Mouse (Mus musculus) natural killer cell, adult 2 months (primary cell): ENCODE results near the gene Serpinb9b.

ENCODE experiments used
- DNase-seq, 2 experiments: peaks; one replicate each; pipeline ENCODE4 v3.0.0; 2022; ENCODE audit warnings: low spot score in 2 of 2

The Serpinb9b gene

DNA sequence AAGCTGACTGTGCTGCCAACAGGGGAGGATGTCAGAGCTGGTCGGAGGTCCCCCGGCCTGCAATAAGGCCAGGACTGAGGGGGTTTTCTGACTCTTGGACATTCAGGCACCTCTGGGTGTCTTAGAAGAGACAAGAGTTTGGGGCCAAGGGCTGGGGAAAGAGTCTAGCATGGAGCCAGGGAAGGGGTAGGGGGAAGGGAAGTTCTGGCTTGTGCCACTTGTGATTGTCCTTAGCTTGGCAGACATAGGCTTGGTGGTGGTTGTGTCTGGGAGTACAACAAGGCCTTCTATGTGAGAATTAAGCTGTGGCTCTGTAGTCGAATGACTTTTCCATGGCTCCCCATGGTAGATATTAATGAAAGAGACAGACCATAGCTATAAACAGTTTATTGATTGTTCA lies 16.3 kb downstream of the Serpinb9b start:
- DNase-seq = no peak

DNA sequence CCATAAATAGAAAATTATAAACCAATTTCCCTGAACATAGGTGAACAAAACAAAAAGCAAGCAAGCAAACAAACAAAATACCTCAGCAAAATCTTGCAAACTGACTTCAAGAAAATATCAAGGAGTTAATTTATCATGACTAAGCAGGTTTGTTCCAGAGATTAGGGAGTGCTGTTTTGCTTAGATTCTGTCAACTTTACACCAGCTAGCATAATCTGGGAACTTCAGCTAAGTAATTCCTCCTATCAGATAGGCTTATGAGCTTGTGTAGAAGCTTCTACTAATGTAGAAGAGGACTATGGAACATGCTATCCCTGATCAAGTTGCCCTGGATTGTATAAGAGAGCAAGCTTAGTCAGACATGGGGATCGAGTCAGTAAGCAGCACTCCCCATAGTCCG lies 20.0 kb downstream of the Serpinb9b start:
- no peak for DNase-seq

DNA sequence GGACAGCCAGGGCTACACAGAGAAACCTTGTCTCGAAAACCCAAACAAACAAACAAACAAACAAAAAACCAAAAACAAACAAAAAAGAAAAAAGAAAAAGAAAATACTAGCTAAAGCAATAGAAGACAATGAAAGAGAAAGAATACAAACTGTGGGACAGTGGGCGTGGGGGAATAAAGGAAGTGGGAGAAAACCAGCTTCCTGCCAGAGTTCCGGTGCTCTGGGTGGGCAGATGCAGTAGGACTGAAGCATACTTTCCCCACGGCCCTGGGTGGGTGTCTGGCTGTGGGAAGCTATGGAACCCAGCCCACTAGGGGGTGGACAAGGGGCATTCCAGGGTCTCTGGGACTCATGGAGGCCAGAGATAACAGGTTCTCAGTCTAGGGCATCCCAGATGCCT lies 21.0 kb downstream of the Serpinb9b start:
- no peak for DNase-seq

DNA sequence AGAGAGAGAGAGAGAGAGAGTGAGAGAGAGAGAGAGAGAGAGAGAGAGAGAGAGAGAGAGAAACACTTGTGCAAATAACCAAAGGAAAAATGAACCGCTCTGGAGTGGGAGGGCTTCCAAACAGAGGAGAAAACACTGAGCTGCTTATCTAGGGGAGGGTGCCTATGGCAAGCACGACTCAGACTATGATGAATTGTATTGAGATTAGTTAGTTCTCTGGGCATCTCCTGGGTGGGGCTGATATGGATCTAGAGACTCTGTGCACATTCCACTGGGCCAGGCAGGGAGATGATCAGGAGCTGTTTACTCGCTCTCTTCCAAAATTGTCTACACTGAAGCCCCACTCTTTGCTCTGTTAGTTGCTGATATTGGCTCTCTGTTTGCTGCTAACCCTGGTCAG lies 24.5 kb downstream of the Serpinb9b start:
- no peak for DNase-seq

DNA sequence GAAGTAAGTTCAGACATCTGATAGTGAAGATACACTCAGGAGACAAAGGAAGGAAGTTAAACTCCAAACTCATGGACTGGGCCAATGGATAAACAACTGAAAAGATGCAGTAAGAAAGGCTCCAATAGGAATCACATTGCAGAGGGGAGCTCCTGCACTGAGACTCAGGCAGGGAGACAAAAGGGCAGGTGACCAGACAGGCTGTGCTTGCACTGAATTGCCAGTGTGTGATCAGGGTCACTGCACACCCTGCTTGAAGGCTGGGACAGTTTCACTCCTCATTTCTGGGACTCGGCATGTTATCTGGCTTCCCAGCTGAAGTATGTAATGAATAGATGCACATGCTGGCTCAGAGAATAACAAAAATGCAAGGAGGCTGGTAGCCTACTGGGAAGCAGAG lies 35.8 kb downstream of the Serpinb9b start:
- DNase-seq = no peak

DNA sequence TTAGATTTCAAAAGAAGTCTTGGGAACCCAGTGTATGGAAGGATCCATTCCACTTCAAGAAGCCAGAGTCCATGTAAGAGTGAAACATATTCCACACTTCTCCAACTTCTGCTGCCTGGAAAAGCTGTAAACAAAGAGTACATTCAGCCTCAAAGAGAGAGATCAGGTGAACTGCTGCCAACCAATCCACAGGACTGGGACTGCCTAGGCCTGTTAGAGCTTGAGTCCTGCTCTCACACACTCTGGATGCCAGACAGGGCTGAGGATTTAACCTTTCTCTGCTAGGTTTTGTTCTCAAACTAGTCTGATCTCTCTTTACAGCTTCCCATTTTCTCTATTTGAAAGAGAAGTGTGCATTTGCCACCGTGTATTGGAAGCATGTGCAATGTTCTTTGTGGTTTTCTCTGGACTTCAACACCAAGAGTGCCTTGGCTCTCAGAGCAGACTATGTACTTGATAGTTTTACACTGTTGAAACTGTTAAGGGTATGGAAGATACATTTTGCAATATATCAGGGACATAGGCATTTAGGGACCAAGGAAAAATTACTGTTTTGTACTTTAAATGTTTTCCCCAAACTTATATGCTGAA lies 40.3 kb downstream of the Serpinb9b start:
- DNase-seq = no peak

DNA sequence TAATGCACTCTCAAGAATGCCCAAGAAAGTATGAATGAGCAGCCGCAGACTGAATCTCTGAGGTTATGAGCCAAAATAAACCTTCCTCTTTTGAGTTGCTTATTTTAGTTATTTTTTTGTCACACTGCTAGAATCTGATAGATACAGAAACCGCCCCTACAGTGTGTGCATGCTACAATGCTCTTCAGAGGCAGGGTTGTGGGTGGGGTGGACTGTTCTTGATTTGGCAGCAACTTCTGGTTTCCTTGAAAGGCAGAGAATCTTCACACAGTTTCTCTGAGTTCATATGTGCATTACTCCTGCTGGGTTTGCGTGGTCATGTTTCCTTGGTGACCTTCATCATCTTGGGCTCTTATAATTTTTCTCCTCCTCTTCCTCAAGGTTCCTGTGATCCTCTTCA lies 40.9 kb downstream of the Serpinb9b start:
- DNase-seq = peak; percentile 55 to 70

DNA sequence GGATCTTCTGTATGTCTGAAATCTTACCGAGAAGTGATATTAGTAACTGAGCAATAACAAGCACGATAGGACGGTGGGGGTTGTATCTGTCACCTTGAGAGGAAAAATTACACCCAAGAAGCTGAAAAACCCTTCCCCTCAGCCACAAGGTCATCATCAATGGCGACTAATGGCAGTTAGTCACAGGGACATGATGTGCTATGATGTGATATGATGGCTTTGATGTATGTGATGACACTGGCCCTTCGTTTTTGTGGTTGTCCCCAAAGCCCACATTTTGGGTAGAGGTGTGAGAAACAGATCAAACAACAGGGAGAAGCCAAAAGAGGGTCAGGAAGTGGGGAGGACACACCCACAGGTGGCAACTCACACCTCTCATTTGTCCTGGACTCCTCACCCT lies 44.6 kb downstream of the Serpinb9b start:
- peak; percentile 82 to 96 for DNase-seq

DNA sequence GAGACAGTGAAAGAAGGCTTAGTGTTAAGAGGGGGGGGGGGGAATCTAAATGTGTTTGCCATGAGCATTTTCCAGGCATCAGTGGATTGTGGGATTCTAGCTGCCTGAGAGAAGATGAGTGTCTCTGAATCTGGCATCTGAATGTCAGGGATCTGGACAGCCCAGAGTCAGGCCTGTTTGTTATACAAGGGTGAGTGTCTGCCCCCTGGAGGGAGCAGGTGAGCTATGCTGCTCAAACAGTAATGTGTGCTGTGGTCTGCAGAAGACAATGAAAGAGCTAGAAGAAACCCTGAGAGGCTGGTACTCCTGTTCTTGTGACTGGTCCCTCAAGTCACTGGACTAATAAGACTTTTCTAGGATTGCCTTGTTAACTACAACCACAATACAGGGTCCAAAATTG lies 46.8 kb downstream of the Serpinb9b start:
- DNase-seq = peak; percentile 69 to 75

DNA sequence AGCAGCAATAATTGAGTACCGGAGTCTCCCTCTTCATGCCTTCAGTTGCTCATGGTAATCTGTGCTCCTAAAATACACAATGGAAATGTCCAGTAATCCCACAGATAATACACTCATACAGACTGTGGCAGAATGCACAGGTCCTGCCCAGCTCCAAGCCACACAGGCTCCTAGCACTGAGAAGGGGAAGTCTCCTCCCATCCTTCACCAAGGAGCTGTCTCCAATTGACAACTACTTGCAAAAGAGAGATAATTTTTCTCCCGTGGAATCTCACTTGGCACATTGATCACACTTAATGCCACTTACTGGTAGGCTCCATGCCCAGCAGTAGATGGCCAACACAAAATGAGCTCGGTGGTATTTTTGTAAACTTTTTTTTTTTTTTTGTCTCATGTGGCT lies 49.0 kb downstream of the Serpinb9b start:
- peak in 1 of 2 experiments; percentile 26 for DNase-seq

DNA sequence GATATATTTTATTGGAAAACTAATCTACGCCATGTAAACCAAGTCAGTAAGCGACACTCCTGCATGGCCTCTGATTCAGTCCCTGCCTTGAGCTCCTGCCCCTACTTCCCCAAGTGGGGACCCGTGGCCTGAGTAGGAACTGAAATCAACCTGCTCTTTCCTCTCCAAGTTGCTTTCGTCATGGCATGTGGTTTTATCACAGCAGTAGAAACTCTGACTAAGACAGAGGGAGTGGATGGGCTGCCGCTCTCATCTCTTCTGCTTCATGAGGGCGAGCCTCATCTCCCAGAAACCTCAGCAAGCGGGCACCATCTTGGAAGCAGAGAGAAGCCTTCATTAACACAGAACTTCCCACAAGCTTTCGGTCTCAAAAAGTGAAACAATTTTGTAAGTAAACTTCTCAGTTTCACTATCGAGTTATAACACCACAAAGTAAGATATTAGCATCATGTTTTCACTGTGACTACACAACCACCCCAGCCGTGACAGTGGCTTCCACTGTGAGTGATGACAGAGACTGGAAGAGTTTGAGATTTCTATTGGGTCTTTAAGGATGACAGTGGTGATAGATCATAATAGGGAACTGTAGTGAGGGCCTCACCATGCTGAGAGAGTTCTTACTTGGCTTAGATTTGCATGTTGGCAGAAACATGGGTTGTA lies 49.9 kb downstream of the Serpinb9b start:
- DNase-seq = peak; percentile 48 to 55

DNA sequence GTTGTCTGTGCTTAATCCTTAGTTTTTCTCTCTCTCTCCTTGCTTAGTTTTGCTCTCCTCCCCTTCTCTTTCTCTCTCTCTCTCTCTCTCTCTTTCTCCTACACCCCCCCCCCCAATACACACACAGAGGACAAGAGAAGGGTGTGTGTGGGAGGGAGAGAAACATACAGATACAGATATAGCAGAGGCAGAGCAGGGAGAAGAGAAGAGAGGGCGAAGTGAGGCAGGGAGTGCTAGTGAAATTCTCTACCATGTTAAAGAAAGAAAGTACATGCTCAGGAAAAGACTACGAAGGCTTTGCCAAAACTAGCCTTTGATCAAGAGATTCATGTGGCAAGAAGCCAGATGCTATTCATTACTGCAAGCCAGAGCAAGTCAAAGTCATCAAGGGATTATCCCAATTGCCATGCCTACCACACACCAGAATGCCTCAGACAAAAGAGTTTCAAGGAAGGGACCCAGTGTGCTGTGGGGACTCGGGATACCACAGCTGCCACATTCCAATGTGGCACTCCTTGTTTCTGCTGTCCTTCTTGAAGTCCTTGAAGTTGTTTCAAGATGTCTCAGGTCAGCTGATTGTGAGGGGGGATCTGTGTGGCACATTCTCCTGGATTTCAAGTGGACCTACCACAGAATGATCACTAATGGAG lies 51.0 kb downstream of the Serpinb9b start, which contains the start of gene Serpinb1b:
TSS of gene Serpinb1b (plus strand) at position 520 of the 650 bp plus-strand sequence.
- DNase-seq = no peak

DNA sequence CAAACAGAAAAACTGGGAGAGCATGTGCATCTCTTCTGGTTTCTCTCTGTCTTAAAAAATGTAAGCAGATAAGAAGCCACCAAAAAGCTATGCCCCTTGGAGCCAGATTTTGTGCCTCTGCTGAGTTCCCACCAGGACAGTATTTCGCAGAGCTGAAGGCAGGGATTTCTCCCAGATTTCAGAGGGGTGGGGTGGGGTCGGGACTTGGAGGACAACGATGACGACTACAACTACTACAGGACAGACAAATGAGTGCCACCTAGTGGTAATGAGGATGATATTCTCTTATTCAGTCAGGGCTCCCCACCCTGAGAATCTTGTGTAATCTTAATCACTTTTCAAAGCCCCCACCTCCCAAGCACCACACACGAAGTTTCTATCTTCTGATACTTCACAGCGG lies 52.2 kb downstream of the Serpinb9b start:
- DNase-seq = peak in 1 of 2 experiments; percentile 16

DNA sequence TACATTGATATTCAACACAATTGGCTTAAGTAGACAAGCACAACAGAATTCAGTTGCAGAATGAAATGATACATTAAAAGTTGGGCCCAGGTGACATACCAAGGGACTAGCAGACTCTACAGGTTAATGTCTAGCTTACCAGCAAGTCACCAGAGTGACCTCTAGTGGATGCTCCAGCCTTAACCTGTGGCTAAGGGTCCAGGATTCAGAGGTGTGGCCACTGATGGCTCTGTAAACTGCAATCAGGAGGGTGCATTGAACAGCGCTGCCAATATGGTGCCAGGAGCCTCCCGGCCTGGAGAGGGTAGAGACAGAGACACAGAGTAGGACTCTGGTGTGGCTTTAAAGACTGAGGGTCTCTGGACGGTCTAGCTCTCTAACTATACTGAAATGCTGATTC lies 53.1 kb downstream of the Serpinb9b start:
- peak; percentile 39 to 50 for DNase-seq

DNA sequence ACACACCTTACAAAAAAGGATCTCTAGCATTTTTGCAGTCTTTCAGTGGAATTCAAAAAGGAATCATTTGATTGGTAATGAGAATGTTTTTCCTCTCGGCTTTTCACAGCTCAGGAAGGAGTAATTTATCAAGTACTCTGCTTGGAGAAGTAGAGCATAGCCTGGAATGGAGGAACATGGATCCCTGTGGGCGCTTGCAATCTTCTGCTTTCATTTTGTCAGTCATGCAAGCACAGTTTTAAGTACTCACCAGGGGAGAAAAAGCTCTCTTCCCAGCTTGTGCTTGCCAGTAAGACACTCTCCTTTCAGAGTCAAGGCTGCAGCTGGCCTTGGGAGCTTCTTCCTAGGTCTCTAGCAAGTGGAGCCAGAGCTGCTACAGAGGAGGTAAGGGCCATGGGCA lies 56.6 kb downstream of the Serpinb9b start:
- no peak for DNase-seq

DNA sequence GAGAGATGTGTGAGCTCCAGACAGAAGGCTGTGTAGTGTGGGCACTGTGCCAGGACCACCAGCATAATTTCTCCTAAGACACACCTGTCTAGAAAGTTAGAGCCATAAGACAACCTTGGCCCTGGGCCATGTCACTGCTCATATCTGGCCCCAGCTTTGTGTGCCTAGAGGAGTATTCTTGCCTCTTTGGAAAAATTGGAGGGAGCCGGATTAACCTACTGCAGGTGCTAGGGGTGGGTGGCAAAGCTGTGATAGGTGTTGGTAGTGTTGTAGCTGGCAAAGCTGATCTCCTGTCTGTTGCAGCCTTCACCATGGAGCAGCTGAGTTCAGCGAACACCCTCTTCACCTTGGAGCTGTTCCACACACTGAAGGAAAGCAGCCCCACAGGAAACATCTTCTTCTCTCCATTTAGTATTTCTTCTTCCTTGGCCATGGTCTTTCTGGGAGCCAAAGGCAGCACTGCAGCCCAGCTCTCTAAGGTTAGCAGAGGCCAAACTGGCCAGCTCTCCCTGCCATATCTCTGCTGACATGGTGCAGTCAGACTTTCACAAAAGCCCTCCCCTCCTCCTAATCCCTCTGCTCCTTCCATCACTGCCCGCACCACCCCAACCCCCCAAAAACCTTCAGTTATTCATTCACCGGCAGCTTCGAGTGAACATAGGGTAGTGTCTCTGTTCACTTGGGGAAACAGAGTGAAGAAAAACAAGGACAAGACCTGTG lies 57.9 kb downstream of the Serpinb9b start:
- no peak for DNase-seq

DNA sequence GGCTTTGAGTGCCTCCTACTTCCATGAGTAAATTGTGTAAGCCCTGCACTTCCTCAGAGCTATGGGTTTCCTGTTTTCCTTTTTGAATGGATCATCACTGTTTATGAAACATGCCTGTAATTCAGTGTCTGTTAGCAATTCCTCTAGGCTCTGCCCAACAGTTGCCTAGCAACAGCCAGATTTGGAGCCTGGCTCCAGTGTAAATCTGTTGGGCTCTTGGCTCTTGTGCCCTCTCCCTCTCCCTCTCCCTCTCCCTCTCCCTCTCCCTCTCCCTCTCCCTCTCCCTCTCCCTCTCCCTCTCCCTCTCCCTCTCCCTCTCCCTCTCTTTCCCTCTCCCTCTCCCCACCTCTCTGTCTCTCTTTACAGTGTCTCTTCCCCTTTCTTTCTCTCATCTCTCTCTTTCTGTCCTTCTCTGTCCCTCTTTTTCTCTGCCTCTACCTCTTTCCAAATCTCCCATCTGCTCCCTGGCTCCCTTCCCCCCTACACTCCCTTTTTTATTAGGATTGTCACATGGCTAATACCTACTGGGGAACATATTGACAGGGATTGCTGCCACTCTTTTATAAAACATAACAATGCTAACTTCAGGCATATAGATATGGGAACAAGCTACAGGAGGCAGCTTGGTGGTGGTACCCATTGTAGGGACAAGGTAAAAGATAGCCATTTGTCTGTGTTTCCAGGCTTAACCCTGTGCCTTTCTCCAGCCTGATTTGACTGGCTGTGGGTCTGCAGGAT lies 58.6 kb downstream of the Serpinb9b start:
- DNase-seq = no peak

DNA sequence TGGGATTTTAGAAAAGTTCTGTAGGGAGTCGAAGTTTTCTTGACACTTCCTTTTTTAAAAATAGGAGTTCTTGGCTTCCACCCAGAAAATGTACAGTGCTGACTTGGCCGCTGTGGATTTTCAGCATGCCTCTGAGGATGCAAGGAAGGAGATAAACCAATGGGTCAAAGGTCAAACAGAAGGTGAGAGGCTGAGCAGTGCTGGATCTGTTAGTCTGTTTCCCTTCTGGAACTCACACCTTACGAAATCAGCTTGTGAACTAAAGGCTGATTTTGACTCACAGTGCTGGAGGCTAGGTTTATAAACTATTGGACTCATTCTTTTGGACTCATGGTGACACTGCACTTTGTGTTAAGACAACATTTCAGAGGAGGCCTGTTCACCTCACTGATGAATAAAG lies 62.4 kb downstream of the Serpinb9b start:
- no peak for DNase-seq

DNA sequence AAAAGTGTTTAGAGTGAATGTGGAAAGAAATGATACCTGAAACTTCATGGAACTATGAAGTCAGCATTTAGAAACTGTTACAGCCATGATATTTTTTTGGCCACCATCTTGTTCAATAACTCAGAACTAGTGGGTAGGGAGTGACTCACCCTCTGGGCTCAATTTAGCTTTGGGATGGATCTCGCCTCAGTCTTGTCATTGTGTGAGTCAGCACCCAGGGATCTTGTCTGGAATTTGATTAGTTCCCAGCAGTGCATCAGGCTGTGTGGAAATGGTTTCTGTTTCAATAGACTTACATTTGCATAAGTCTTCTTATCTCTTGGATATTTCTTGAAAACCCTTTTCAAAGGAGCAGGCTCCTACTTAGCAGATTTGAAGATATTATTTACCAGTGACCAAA lies 63.3 kb downstream of the Serpinb9b start:
- DNase-seq = no peak

DNA sequence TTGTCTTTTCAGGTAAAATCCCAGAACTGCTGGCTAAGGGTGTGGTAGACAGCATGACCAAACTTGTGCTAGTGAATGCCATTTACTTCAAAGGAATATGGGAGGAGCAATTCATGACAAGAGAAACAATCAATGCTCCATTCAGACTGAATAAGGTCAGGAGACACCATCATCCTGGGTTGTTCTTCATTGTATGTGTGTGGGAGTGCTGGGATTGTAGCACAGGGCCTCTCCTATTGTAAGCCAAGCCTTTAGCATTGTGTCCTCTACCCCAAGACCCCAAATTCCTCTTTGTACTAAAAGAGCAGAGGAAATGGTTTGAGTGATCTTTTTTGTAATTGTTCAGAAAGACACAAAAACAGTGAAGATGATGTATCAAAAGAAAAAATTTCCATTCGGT lies 64.1 kb downstream of the Serpinb9b start:
- DNase-seq = no peak
